Mouse (Mus musculus) C2C12 (cell line): ENCODE measurements around the gene Mecom.

ENCODE experiments used
- CEBPB ChIP-seq: IDR thresholded peaks from one replicate; pipeline ENCODE4 v1.6.1; 2011; ENCODE audit warnings: low read depth, mild to moderate bottlenecking, control low read depth, moderate library complexity
- CTCF ChIP-seq: IDR thresholded peaks from one replicate; pipeline ENCODE4 v1.5.1; 2011; ENCODE audit not compliant: control insufficient read depth, insufficient read depth, insufficient read length
- FOSL1 ChIP-seq: IDR thresholded peaks from one replicate; pipeline ENCODE4 v1.8.0; 2011; ENCODE audit warnings: mild to moderate bottlenecking, low read length; ENCODE audit not compliant: poor library complexity, insufficient read depth, severe bottlenecking
- MAX ChIP-seq: IDR thresholded peaks from one replicate; pipeline ENCODE4 v1.6.1; 2011; ENCODE audit warnings: mild to moderate bottlenecking, control low read depth
- MYOD1 ChIP-seq: IDR thresholded peaks from one replicate; pipeline ENCODE4 v1.6.1; 2011; ENCODE audit warnings: low read depth; ENCODE audit not compliant: control insufficient read depth, insufficient read length
- MYOG ChIP-seq: IDR thresholded peaks from one replicate; pipeline ENCODE4 v1.6.1; 2011; ENCODE audit not compliant: control insufficient read depth, insufficient read length; ENCODE audit errors: extremely low read depth
- USF1 ChIP-seq: IDR thresholded peaks from one replicate; pipeline ENCODE4 v1.6.1; 2011; ENCODE audit warnings: low read depth, mild to moderate bottlenecking, control low read depth, moderate library complexity

DNA sequence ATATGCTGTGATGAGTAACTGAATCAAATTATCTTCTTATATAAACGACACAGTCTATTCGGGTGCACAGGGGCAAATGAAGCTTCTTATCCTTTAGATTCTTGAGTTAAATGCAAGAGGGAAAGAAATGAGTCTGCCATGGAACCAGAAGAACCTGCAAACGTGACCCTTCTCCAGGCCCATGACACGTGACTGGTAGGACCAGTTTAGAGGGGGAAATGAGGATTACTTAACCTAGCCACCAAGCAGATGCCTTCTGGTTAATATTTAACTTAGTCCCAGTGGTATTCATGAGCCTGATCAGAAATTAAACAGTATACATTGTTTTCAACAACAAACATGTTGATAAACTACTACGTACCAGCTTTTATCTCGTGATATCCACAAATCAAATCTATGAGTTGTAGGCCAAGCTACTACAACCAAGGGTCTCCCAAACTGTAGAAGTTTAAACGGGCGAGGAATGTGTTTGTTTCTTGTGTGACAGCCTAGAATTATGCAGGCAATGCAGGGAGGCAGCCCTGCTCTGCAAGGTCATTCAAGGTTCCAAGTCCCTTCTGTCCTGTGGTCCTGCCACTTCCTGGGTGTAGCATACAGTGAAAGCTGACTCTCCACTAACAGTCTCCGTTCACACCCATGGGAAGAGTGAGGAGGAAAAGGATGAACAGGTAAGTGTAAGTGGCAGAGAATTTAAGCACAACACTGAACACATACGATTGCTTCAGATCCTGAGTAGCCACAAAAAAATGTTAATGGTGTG, 97.4 kb downstream of the Mecom start:
- TF ChIP-seq CTCF (no peak), MYOG (no peak), MAX (no peak), CEBPB (no peak), USF1 (no peak), MYOD1 (no peak), FOSL1 (no peak)
